Mouse (Mus musculus) cerebellum, postnatal 25 days (tissue): ENCODE measurements around the gene Plekhh3.

Experiments used
- DNase-seq, 2 experiments: peaks; one replicate each; pipeline ENCODE4 v3.0.0; 2021; ENCODE audit warnings: mixed read lengths in 2 of 2

The Plekhh3 gene

DNA sequence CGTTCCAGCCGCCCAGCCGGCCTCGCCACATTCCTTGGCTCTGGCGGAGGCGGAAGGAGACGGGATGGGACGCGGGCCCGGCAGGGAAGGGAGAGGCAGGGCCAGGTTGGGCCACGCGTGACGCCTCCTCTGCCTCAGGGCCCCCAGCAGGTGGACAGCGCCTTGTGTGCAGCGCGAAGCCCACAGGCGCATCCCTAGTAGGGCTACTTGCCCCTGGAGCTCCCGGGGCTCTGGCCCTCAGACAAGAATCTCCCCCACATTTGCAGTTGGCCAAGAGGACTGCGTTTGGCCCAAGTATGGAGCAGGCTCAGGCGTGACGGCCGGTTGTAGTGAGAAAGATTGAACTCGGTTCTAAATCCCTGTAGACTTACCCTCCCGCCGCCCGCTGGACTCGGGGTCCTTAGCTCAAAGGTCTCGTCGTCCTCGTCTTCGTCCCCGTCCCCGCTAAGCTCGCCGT is 769 bp downstream of the Plekhh3 start, which contains the start of gene Cntnap1:
Cntnap1 (plus strand) TSS at position 170 of the 457 bp plus-strand sequence.
- DNase-seq, result peak; percentile 77 to 82

DNA sequence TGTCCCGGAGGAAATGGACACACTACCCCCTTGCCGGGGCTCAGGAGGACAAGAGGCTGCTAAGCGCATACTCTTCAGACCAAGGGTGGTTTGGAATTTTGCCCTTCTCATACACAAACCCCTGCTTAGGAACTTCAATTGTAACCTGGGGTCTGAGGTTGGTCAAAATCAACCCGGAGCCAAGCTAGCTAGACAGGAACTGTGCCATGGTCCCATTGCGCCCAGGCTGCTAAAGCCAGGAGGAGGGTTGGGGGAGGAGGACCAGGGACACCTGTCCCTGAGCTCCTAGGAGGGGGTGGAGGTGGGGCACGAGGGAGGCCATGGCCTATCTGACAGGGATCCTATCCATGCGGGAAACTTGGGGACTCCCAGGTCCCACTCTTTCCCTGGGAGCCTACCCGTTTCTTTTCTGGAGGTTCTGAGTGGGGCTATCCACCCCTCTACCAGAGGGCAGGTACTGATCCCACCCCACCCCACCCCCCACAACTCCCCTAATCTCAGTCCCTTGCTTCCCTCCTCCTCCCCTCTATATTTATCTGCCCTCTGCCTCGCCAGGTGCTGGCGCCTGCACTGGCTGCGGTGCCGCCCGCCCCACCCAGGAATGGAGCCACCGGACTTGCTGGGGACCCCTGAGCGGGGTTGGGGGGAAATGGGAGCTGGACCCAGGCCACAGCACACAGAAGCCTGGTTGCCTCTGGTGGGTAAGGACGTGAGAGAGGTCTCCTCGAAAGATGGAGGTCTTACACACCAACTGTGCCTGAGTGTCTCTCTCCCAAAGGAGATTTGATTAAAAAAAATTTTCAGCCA is 1.6 kb downstream of the Plekhh3 start:
- DNase-seq, result peak; percentile 65 to 74

DNA sequence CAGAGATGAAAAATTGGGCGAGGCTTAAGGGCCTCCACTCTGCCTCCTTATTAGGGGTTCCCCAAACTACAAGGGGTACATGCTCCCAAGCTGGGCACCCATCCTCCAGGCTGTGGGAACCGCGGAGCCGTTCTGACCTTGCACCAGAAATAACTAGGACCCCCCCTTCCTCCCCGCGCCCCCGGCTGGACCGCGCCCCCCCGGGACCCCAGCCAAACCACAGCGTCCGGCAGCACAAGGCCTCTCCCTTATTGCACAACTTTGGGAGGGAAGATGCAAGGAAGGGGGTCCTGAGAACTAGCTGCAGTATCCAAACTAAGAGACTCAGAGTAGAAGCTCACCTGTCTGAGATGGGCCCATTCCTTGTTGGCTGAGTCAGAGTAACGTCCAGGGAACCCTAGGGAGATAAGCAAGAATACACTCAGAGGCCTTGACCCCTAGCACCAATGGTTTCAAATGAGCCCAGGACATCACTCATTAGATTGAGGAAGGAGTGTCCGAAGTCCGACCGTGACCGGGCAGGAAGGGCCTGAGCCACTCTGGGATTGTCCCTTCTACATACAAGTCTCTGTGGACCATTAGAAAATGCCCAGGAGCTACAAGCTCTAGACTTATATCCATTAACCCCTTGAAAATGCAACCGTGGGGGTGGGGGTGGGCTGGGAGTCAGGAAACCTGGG is 2.7 kb downstream of the Plekhh3 start:
- DNase-seq, result peak; percentile 20 to 56

DNA sequence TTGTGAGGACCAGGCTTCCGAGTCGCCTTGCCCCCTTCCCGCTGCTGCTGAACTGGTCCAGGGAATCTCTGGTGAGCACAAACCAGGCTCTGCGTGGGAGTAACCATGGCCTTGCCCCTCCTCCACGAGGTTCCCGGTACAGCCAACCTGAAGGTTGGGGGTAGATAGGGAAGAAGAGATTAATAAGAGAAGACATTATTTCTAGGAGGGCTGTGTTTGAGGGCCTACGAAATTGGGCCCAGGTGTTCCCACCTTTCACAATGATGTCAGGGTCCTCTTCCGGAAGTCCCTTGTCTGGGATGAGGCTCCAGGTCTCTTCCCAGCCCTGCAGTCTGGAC is 3.2 kb downstream of the Plekhh3 start:
- DNase-seq, result peak in 1 of 2 experiments; percentile 26

DNA sequence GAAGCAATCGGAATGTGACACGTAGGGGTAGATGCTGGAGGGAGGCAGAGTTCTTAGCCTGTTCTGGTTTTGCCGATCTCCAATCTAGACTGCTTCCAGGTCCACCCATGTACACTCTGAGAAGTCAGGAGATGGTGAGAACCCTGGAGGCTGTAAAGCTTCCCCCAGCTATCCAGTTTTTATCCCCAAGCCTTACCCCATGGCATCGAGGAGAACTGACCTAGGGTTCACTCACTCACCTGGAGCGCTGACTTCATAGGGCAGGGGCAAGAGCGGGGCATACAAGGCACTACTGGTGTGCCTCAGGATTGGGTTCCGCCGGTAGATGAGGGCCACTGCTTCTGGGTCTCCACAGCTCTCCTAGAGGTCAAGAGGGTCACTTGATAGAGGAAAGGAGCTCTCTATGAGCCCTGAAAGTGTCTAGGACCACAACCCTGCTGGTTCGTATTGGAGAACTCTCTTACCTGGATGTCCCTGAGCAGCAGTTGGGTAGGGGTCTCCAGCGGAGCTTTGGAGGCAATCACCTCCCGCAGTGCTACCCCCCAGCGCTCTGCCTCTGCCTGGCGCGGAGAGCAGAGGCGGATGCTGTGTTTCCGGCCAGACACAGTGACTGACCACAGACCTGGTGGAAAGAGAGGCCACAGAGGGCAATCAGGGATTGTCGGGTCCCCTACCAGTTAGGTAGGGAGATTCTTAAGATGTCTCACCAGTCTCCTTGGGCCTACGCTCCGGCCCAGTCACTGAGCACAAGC is 3.8 kb downstream of the Plekhh3 start:
- peak in 1 of 2 experiments; percentile 30 for DNase-seq

DNA sequence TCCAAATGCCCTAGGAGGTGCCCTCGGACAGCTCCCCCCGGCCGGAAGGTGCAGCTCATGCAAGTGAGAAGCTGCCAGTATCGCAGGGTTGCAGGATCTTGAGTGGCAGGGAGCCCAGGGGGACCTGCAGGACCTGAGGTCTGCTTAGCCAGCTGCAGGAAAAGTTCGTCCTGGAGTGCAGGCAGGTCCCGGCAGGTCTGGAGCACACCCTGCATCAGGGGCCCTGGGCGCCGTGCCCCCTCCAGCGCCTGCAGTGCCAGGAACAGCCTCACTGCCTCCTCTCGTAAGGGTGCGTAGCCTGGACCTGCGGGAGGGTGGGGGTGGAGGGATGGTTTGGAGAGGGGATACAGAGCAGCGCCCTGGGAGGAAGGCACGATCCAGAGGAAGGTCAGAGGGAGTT is 4.8 kb downstream of the Plekhh3 start:
- peak; percentile 23 to 37 for DNase-seq

DNA sequence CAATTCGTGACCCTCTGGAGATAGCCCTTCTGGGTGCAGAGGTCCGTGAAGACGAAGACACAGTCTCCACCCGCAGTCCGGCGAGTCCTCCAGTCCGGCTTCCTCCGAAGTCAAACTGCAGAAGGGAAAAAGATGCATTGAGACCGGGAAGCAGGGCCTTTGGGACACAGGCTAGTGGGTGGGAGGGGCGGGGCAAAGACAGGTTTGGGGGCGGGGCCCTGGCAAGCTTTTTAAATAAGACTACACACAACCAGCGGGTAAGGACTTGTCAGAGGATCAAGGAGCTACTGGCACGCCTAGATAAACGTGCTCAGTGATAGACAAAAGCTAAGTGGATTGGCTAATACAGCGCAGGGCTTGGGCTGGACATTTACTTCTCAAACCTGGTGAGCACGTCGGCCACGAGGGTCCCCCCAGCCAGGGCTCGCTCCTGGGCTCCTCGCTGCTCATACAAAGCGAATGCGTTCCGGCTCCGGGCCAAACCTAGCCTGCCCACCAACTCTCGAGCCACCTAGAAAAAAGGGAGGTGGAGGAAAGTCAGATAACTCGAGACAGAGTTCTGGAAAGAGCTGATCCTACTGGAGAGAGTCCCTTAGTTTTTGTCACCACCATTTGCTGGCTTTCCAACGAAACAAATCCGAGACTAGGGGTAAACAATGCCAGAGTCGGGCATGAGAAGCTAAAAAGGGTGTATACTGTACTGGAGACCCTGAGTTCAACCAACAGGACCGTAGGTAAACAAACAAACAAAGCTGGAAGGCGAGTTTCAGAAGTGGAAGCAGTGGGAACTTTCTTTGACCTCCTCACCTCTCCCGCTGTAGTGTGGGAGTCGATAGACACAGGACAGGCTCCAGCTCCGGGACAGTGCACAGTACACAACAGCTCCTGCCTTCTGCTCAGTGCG is 6.2 kb downstream of the Plekhh3 start:
- peak; percentile 38 to 39 for DNase-seq

DNA sequence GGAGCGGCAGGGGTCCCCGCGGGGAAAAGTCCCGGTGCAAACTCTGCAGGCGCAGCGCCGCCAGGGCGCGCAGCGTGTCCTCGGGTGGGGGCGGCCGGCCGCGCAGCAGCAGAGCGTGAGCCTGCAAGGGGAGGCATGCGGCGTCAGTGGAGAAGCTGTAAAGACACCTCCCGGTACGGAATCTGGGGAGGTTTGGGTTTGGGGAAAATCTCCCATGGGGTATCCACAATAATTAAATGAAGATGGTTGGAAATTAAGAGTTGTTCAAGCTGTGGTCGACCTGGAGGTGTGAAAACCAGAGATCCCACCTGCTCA is 6.8 kb downstream of the Plekhh3 start:
- DNase-seq, result peak in 1 of 2 experiments; percentile 47

DNA sequence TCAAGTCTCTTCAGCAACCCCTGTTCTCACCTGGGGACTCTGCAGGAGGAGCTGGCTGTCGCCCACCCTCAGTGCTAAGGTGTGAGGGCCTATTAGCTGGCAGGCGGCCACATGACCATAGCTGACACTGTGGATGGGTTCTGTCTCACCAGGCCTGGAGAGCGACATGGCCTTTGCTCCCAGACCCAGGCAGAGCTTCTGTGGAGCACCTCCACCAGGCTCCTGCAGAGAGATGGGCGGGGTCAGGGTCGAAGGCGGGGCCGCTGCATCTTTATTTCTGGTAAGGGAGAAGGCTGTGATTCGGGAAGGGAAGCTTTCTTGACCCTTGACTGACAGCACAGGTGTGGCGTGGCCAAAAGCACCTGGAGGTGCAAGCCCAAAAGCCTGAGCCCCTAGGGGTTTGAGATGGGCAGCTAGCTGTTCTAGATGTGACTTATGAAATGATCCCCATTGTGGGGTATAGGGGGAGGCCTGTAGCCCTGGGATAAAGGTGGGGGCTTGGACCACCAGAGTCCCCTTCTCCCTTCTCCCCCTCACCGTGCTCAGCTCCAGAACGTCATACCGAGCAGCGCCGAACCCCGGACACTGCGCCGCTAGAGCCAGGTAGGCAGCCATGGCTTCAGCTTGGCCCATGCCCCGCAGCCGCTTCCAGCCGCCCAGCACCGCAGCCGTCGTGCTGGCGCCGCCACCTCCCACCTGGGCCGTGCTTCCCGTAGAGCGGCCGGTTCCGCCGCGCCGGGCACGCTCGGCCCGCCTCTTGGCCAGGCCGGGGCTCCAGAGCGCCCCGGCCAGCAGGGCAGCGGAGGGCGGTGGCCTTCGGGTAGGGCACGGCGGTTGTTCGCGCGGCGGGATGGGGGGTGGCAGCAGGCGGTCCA is 7.4 kb downstream of the Plekhh3 start:
- DNase-seq, result peak; percentile 41 to 60

DNA sequence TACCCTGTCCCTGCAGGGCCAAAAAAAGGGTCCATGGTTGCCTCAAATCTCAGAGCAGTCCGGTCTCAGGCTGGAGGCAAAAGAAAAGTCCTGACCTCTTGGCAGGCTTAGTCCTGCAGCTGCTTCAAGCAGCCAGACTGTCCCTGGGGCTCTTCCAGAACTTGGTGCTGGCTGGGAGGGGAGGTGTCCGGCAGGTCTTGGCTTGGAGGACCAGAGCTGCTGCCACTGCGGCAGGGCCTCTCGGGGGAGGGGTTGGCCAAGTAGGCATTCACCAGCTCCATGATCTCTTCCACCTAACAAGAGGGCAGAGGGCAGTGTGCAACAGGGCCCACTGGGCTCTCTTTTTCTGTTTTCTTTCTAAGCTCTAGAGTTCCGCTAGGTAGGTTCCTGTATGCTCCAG is 8.4 kb downstream of the Plekhh3 start:
- peak; percentile 49 to 61 for DNase-seq

DNA sequence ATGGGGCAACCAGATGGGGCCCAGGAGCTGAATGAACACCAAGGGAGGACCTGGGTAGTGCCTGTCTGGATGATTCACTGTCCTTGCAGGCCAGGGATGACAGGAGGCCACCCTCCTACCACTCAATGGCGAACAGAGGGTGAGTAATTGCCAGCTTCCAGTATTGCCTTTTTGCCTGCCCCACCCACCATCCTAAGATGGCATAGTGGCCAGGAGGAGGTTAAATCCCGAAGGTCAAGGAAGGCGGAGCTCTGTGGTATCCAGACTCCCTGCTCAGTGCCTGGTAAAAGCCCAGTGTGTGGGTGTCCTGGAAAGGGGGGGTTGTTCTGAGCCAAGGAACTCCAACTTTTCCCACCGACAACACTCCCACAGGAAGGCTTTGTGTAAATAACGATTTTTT is 8.8 kb downstream of the Plekhh3 start:
- DNase-seq, result peak in 1 of 2 experiments; percentile 16

DNA sequence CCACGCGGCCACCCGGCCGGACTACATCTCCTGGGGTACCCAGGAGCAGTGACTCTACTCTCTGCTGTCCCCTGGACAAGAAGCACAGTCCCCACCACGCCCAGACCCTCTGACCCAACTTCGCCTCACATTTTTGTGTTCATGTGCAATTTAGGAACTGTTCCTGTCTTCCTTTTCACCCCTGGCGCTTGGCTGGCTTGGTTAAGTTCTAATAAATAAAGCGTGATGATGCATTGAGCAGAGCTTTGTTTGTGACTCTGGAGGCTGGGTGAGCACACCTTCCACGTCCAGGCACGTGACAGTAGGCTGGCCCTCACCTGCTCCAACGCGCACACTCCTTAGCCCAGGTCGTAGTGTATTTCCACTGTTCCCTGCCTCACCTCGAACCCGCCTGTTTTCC is 9.6 kb downstream of the Plekhh3 start:
- no peak for DNase-seq

DNA sequence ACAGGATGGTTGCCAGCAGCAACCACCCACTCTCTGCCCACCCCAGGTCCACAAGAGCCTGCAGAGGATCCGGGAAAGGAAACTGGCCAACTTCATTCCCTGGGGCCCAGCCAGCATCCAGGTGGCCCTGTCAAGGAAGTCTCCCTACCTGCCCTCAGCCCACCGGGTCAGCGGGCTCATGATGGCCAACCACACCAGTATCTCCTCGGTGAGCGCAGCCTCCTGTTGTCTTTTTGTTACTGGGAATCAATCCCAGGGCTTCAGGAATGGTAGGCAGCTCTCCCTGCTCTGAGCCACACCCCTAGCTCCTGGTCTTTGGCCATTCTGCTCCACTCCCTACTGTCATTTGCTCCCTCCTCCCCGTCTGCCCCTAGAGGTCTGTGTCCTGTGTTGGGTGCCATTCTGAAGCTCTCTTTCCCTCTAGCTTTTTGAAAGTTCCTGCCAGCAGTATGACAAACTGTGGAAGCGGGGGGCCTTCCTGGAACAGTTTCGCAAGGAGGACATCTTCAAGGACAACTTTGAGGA is 10.1 kb downstream of the Plekhh3 start:
- peak; percentile 23 to 38 for DNase-seq

DNA sequence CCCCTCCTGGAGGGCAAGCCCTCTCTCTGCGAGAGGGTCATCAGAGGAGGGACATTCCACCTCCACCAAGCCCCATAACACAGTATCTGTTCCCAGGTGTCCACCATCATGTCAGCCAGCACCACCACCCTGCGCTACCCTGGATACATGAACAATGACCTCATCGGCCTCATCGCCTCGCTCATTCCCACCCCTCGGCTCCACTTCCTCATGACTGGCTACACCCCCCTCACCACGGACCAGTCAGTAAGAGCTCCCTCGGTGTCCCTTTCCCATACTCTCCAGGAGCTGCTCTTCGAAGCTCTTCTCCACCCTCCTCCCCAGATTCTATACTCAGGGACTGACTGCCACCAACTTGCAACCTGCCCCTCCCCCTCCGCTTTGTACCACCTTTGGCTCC is 11.0 kb downstream of the Plekhh3 start:
- peak in 1 of 2 experiments; percentile 29 for DNase-seq

DNA sequence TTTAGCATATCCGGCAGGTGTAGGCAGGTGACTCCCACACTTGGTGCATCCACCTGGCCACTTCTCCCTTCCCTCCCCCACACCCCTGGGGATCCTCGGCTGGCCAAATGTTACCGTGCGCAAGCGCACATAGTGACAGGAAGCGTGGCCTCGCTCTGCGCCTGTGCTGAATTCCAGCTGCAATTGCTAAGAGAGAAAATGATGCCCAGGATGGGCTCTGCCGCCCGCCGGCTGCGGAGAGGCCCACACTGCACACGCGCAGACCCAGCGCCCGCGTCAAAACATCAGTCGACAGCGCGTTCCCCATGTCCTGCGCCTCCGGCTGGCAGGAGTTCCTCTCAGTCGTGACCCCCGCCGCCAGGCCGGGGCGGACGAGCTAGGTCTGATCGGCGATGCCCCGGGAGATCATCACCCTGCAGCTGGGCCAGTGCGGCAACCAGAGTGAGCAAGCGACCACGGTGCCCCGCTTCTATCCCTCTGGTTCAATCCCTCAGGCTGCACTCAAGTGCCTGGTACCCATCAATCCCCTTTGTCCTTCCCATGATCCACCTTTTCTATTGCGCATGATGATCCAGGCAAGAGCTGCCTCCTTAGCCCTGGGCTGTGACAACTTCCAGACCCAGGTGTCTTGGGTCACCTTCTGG is 15.3 kb downstream of the Plekhh3 start, which contains the start of gene Tubg2:
Tubg2 (plus strand) TSS at position 180 of the 644 bp plus-strand sequence.
- DNase-seq, result peak; percentile 86 to 88

DNA sequence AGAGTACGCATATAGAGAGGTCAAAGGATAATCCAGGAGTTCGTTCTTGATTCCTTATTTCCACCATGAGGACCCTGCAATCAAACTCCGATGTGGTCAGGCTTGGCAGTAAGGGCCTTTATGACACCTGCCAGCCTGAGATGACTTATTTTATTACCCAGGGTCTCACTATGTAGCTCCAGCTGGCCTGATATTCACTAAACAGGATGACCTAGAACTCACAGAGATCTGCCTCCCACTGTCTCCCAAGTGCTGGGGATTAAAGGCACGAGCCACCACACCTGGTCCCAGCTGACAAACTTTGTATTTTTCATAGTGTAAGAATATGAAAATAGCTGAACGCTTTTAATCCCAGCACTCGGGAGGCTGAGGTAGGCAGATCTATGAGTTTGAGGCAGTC is 16.0 kb downstream of the Plekhh3 start:
- DNase-seq, result no peak

DNA sequence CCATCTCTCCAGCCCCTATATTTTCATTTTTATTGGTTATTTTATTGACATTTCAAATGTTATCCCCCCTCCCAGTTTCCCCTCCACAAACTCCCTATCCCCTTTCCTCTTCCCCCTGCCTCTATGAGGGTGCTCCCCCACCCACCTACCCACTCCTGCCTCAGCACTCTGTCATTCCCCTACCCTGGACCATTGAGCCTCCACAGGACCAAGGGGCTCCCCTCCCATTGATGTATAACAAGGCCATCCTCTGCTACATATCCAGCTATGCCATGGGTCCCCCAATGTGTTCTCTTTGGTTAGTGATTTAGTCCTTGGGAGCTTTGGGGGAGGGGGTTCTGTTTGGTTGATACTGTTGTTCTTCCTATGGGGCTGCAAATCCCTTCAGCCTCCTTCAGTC is 16.5 kb downstream of the Plekhh3 start:
- no peak for DNase-seq

DNA sequence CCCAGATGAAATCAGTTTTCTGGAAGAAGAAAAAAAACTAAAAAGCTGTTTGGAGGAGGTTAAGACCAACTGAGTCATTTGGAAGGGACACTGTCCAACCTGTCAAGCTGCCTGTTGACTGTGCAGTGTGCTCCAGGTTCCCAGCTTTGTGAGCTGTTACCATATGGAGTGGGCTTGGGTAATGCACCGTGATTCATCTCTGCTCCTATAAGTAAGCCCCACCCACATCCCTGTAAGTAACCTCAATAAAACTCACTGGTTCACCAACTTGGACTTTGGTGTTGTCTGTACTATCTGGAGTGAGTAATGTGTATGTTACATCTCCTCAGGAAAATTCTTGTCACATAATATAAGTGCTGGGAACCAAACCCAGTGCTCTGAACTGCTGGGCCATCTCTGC is 18.3 kb downstream of the Plekhh3 start:
- DNase-seq, result no peak

DNA sequence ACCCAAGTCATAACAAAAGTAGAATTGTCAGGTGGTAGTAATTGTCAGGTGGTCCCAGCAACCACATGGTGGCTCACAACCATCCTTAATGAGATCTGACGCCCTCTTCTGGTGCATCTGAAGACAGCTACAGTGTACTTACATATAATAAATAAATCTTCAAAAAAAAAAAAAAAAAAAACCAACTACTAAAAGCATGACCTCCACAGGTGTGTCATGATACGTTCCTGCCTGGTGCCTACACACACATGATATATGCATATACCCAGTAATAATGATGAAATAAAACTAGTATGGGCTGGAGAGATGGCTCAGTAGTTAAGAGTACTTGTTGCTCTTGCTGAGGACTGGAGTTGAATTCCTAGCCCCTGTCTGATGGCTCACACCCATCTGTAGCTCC is 20.1 kb downstream of the Plekhh3 start:
- DNase-seq, result no peak
